Mouse (Mus musculus) midbrain, embryonic 14.5 days (tissue): Measurements from ENCODE around the gene Olfr1346. TPM values are rescaled to one million over a fixed set of nuclear protein-coding genes. Genes with fewer than 3 reads are reported as not detected.

Source experiments
- ATAC-seq: fragments of 200-750 bp; cut with Nextera tagmentation; 2 replicates; pipeline ENCODE4 v1.8.0; 2017; ENCODE audit warnings: moderate number of reproducible peaks, moderate library complexity; ENCODE audit not compliant: low FRiP score, low TSS enrichment
- DNase-seq: peaks from one replicate; pipeline ENCODE4 v3.0.0-alpha.2; 2015
- H3K27ac ChIP-seq: fragments of 300-500 bp; sonication (generic); replicated peaks from 2 replicates; pipeline ENCODE4 v1.5.1; 2014; ENCODE audit warnings: mild to moderate bottlenecking, low read depth, low read length, moderate library complexity
- H3K27me3 ChIP-seq: fragments of 300-500 bp; sonication (generic); 2 replicates; pipeline ENCODE4 v1.6.1; 2014; ENCODE audit warnings: low read length, control low read depth, mixed read lengths; ENCODE audit not compliant: control insufficient read depth, insufficient read depth
- H3K36me3 ChIP-seq: fragments of 300-500 bp; sonication (generic); 2 replicates; pipeline ENCODE4 v1.6.1; 2014; ENCODE audit warnings: low read length, control low read depth; ENCODE audit not compliant: control insufficient read depth, insufficient read depth
- H3K4me1 ChIP-seq: fragments of 300-500 bp; sonication (generic); 2 replicates; pipeline ENCODE4 v1.6.1; 2014; ENCODE audit warnings: mild to moderate bottlenecking, antibody characterized with exemption, low read length, control low read depth; ENCODE audit not compliant: control insufficient read depth, insufficient read depth
- H3K4me2 ChIP-seq: fragments of 300-500 bp; sonication (generic); 2 replicates; pipeline ENCODE4 v1.6.1; 2014; ENCODE audit warnings: mild to moderate bottlenecking, low read length, moderate library complexity
- H3K4me3 ChIP-seq: fragments of 300-500 bp; sonication (generic); replicated peaks from 2 replicates; pipeline ENCODE4 v1.5.1; 2014; ENCODE audit warnings: low read depth, low read length
- H3K9ac ChIP-seq: fragments of 300-500 bp; sonication (generic); replicated peaks from 2 replicates; pipeline ENCODE4 v1.6.1; 2014; ENCODE audit warnings: mild to moderate bottlenecking, low read length, moderate library complexity
- H3K9me3 ChIP-seq: fragments of 300-500 bp; sonication (generic); 2 replicates; pipeline ENCODE4 v1.6.1; 2016; ENCODE audit warnings: low read length, control low read depth, mixed read lengths; ENCODE audit not compliant: control insufficient read depth
- WGBS: fragments of 180-500 bp; shearing (Covaris S2); extraction: QIAGEN DNeasy Blood & Tissue Kit; methylation state at CpG from one replicate; pipeline ENCODE4 v1.1.7; 2014; 5-methylcytosine and 5-hydroxymethylcytosine counted together
- polyA plus RNA-seq: library from polyadenylated mRNA; unstranded; fragments of >200 nt; fragmentation: Nextera tagmentation; extraction: Ambion mirVana; gene quantifications from 2 replicates; pipeline ENCODE4 v1.2.1, GENCODE M21; 2014

Olfr1346 gene
- not detected in 2 replicates for polyA plus RNA-seq

DNA sequence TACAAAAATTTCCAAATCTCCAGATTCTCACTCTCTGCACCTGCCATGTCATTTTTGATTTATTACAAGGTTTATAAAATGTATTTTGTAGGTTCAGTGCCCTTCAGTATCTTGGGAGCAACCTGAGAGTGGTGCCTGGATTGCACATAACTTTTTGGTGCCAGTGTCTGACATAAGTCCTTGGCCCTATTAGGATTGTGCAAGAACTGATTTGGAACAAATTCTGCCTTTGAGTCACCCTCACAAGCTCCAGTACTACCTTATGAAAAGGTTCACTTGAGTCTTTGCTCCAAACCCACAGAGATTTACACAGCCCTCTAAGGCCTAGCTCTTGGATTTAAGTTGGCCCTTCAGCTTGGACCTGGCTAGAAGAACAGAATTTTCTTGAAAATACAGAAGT, at the start of gene Olfr1346:
Olfr1346 (plus strand) TSS at position 151 of the 400 bp plus-strand sequence.
- Histone ChIP-seq H3K9ac (no peak within 1 kb of the TSS), H3K9me3 (no peaks in the 10 kb centered on the region), H3K4me1 (no peaks in the 10 kb centered on the region), H3K27me3 (no peaks in the 10 kb centered on the region), H3K4me3 (no peak within 1 kb of the TSS), H3K36me3 (no peaks in the 10 kb centered on the region), H3K4me2 (no peak within 1 kb of the TSS), H3K27ac (no peak within 1 kb of the TSS)
- ATAC-seq (no peak), DNase-seq (no peak)

DNA sequence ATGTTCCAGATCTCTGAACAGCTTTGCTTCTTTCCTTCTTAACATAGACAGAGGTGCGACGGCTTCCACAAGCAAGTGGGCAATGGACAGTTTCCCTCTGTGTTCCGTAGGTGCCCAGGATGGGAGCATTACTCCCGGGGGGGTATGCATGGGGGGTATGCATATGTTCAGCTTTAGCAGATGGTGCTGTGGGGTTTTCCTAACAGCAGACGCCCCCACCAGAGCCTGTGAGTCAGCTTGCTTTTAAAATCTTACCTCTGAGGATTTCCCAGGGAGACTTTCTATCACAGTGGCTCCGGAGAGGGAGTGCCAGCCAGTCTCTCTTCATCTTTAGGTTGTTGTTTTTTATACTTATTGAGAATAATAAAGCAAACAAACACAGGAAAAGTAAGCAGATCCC, 47.0 kb upstream of the Olfr1346 start:
- no peak overlapping the region for H3K4me3 ChIP-seq
- H3K4me1 ChIP-seq: no peaks in the 10 kb centered on the region
- no peaks in the 10 kb centered on the region for H3K36me3 ChIP-seq
- DNase-seq (no peak), ATAC-seq (no peak)
- H3K9ac ChIP-seq: no peak overlapping the region
- H3K27ac ChIP-seq: no peak overlapping the region
- no peak overlapping the region for H3K4me2 ChIP-seq
- H3K27me3 ChIP-seq: no peaks in the 10 kb centered on the region
- 76% methylated on average over 6 of the region's 6 CpGs for WGBS
- H3K9me3 ChIP-seq: no peaks in the 10 kb centered on the region

DNA sequence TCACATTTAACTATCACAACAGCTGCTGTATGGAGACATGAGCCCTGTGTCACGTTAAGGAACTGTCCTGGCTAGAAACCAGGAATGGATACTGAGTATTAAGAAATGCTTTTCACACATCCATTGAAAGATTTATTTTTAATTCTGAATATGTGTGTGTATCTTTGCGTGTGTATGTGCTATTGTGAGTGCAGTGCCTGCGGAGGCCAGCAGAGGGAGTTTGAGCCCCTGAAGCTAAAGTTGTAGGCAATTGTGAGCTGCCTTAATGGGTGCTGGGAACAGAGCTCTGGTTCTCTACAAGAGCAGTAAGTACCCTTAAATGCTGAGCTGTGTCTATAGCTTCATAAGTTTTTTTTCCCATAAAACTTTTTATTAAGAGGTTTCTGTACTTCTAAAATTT, 37.5 kb upstream of the Olfr1346 start:
- ATAC-seq (no peak), DNase-seq (no peak)
- H3K4me1 ChIP-seq: no peaks in the 10 kb centered on the region
- no peak overlapping the region for H3K27ac ChIP-seq
- H3K27me3 ChIP-seq: no peaks in the 10 kb centered on the region
- 90% methylated on average over 3 of the region's 3 CpGs for WGBS
- peaks cover 8% of the 10 kb centered on the region; the same call in 1 of the 2 replicates for H3K9me3 ChIP-seq
- no peak overlapping the region for H3K4me2 ChIP-seq
- no peak overlapping the region for H3K9ac ChIP-seq
- no peak overlapping the region for H3K4me3 ChIP-seq
- no peaks in the 10 kb centered on the region for H3K36me3 ChIP-seq

DNA sequence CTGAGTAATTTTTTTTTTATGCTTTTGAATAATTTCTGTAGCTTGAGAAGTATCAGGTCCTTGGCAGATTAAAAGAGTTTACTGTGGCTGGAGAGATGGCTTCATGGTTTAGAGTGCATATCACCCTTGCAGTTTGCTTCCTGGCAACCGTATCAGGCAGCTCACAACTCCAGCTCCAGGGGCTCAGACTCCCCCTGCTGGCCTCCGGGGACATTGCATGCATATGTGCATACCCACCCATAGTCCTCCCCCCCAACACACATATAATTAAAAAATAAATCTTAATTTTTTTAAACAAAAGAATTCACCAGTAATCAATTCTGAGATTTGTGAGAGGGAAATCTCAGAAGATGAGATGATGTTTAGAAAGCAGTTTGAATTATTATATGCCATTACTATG, 36.6 kb upstream of the Olfr1346 start:
- whole genome bisulfite sequencing: 40% methylated on average over 2 of the region's 2 CpGs
- no peak overlapping the region for H3K4me3 ChIP-seq
- peaks cover 8% of the 10 kb centered on the region; the same call in 1 of the 2 replicates for H3K9me3 ChIP-seq
- H3K27me3 ChIP-seq: no peaks in the 10 kb centered on the region
- no peak for ATAC-seq
- H3K4me1 ChIP-seq: peaks cover 6% of the 10 kb centered on the region
- no peak overlapping the region for H3K27ac ChIP-seq
- no peak overlapping the region for H3K4me2 ChIP-seq
- H3K9ac ChIP-seq: no peak overlapping the region
- peak; percentile 44 for DNase-seq
- no peaks in the 10 kb centered on the region for H3K36me3 ChIP-seq

DNA sequence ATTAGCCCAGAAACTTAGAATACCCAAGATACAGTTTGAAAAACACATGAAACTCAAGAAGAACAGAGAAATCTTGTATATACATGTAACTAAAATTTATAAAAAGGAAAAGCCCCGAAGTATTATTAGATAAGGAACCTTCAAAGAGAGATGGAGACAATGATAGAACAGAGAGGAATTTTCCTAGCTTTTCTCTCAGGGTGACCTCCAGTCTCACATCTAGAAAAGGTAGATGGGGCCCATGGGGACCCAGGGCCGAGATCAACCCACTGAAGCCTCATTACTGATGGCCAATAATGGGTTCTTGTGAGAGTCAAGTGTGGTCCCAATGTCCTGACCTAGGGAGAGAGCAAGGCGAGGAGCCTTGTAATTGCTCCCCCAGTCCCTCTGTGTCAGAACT, 28.5 kb upstream of the Olfr1346 start, which contains the start of gene Olfr1344:
Olfr1344 (plus strand) TSS at position 301 of the 400 bp plus-strand sequence.
- Histone ChIP-seq H3K27ac (no peak within 1 kb of the TSS), H3K27me3 (no peaks in the 10 kb centered on the region), H3K4me1 (peaks cover 11% of the 10 kb centered on the region), H3K9ac (no peak within 1 kb of the TSS), H3K4me2 (no peak within 1 kb of the TSS), H3K9me3 (no peaks in the 10 kb centered on the region), H3K4me3 (no peak within 1 kb of the TSS), H3K36me3 (no peaks in the 10 kb centered on the region)
- whole genome bisulfite sequencing: 91% methylated on average over 3 of the region's 3 CpGs
- no peak for ATAC-seq
- no peak for DNase-seq

DNA sequence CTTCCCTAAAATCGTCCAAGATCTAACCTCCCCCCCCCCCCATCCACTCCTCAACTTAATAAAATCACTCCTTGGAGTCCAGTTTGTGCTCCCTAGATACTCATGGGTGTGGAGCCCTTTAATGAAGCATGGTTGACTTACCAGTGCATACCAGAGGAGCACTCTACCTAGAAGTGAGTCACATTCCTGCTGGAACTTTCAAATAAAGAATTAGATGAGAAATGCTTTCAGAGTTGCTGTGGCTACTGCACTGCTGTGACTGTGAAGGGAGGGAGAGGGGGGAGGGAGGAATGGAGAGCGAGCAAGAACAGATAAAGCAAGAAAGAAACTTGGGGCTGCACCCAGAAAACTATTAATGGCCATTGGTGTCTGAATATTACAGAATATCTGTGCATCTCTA, 25.7 kb upstream of the Olfr1346 start:
- Histone ChIP-seq H3K27me3 (no peaks in the 10 kb centered on the region), H3K27ac (no peak overlapping the region), H3K9me3 (no peaks in the 10 kb centered on the region), H3K9ac (no peak overlapping the region), H3K36me3 (no peaks in the 10 kb centered on the region), H3K4me2 (no peak overlapping the region), H3K4me3 (no peak overlapping the region), H3K4me1 (no peaks in the 10 kb centered on the region)
- DNase-seq (no peak), ATAC-seq (no peak)
- WGBS: 42% methylated on average over 2 of the region's 2 CpGs

DNA sequence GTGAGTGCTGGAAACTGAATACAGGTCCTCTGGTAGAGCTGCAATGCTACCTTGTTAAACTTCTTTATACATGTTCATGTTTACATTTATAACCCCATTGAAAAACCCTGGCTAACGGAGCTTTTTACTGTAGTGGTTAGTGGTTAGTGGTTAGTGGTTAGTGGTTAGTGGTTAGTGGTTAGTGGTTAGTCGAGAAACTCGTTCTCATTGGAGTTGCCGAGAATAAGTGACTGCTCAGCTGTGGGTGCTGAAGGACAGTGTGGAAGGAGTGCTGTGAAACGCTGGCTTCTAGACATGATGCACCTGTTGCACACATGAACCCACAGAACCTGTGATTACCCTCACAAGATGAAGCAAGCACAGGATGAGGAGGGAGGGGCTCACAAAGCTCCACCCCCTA, 19.1 kb upstream of the Olfr1346 start:
- no peak overlapping the region for H3K27ac ChIP-seq
- no peaks in the 10 kb centered on the region for H3K4me1 ChIP-seq
- no peaks in the 10 kb centered on the region for H3K9me3 ChIP-seq
- H3K9ac ChIP-seq: no peak overlapping the region
- no peak for ATAC-seq
- no peak overlapping the region for H3K4me2 ChIP-seq
- DNase-seq: no peak
- no peaks in the 10 kb centered on the region for H3K27me3 ChIP-seq
- H3K36me3 ChIP-seq: no peaks in the 10 kb centered on the region
- no peak overlapping the region for H3K4me3 ChIP-seq
- WGBS: 89% methylated on average over 5 of the region's 5 CpGs

DNA sequence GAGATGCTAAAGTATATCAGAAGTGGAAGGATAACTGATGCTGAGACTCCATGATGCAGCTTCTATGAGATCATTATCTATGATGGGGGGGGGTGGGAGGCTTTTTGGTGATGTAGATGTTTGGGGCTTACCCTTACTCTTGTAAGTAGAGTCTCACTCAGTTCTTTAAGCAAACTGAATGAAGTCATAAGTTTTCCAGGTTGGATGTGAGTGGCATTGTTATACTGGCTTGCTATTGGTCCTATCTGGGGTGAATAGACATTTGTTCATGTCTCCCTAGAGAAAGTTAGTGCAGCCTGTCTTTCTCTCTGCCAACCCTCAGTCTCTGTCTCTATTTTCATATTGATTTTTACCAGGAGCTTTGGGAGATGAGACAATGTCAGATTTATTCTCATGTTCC, 11.0 kb upstream of the Olfr1346 start, which contains the start of gene Olfr1336:
Olfr1336 (plus strand) TSS at position 301 of the 400 bp plus-strand sequence.
- H3K4me1 ChIP-seq: no peaks in the 10 kb centered on the region
- no peak within 1 kb of the TSS for H3K4me3 ChIP-seq
- no peak for ATAC-seq
- no peaks in the 10 kb centered on the region for H3K36me3 ChIP-seq
- no peaks in the 10 kb centered on the region for H3K27me3 ChIP-seq
- H3K4me2 ChIP-seq: no peak within 1 kb of the TSS
- H3K9ac ChIP-seq: no peak within 1 kb of the TSS
- H3K9me3 ChIP-seq: no peaks in the 10 kb centered on the region
- no peak within 1 kb of the TSS for H3K27ac ChIP-seq
- DNase-seq: no peak

DNA sequence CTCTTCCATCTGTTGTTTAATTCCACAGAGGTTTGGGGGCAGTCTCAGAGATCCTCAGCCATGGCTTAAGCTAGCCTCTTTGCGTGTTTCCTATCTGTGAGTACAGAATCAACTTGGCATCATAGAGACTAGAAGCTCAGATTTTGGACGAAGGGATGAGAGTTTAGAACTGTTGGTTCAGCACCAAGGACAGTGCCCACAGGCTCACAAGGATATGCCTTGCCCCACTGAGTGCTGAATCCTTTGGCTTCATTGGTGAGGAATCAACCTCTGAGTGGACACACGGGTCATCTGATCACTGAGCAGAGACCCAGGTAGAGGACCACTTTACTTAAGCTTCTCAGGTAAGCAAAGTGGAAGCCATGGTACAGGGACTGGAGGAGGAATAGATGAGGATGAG, 10.5 kb upstream of the Olfr1346 start:
- no peak for ATAC-seq
- H3K4me3 ChIP-seq: no peak overlapping the region
- H3K9ac ChIP-seq: no peak overlapping the region
- H3K9me3 ChIP-seq: no peaks in the 10 kb centered on the region
- 42% methylated on average over 3 of the region's 3 CpGs for WGBS
- no peaks in the 10 kb centered on the region for H3K27me3 ChIP-seq
- no peaks in the 10 kb centered on the region for H3K4me1 ChIP-seq
- no peak for DNase-seq
- H3K36me3 ChIP-seq: no peaks in the 10 kb centered on the region
- H3K4me2 ChIP-seq: no peak overlapping the region
- H3K27ac ChIP-seq: no peak overlapping the region
